Mouse (Mus musculus) megakaryocyte progenitor cell, adult 5-6 weeks (primary cell): ENCODE results near the gene Gprin2. TPM values are rescaled to one million over a fixed set of nuclear protein-coding genes. Genes with fewer than 3 reads are reported as not detected.

Experiments used
- ATAC-seq: replicated peaks from 2 replicates; pipeline ENCODE4 v1.8.0; 2016; ENCODE audit warnings: mild to moderate bottlenecking, moderate TSS enrichment, inconsistent platforms; ENCODE audit not compliant: poor library complexity
- total RNA-seq, 2 experiments: library from RNA; stranded (forward) in 1 of 2; stranded (reverse) in 1 of 2; fragments of 157-497, 149-512 nt in 1 of 2; fragments of 200-1000 nt in 1 of 2; gene quantifications; 2 replicates each; pipeline versions ENCODE4 v1.2.3 to v1.2.4; 2015 to 2017

Gprin2 gene
- total RNA-seq, 2 experiments from 2014 or later = not detected

DNA sequence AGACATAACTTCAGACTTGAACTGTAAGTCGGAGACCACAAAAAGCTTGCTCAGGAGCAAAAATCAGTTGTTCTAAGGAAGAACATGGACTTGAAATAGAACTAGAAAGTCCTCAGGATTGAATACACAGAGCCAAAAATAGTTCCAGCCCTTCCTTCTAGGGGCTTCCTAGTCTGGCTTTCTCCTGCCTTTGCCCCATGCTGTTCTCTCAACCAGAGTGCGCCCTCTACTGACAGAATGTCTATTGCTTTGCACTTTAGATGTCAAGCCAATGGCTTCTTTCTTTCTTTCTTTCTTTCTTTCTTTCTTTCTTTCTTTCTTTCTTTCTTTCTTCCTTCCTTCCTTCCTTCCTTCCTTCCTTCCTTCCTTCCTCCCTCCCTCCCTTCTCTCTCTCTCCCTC, 7.2 kb upstream of the Gprin2 start:
- peak; percentile 58; the same call in 1 of the 2 replicates for ATAC-seq

GRCm38 (mm10) chr14:34207996-34208395, 6.5 kb upstream of the Gprin2 start:
- no peak for ATAC-seq

GRCm38 (mm10) chr14:34200738-34201230, 669 bp downstream of the Gprin2 start:
- ATAC-seq = peak; percentile 29

- no peak for ATAC-seq
Measured at GRCm38 (mm10) chr14:34196706-34197105, 4.7 kb downstream of the Gprin2 start.

GRCm38 (mm10) chr14:34195466-34195865, 6.0 kb downstream of the Gprin2 start:
- ATAC-seq = no peak

DNA sequence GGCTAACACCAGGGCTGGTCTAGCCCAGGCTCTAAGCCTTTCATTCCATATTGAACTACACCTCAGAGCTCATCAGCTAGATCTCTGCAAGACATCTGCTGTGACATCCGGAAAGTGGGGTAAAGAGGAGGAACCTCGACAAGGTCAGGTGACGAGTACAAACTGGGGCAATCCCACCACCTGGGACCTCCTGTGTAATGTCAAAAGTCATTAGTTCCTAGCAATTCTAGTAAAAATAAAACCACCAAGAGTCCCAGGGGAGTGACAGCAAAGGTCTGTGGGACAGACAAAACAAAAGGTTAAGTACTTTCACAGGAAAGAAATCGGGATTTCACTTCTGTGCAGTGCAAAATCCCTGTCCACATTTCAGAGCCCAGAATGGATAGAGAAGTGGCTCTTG, 7.6 kb downstream of the Gprin2 start:
- no peak for ATAC-seq

GRCm38 (mm10) chr14:34190361-34190760, 11.1 kb downstream of the Gprin2 start:
- 0 out of 2 replicates have a peak, but pooled peaks have one; percentile 24 for ATAC-seq

DNA sequence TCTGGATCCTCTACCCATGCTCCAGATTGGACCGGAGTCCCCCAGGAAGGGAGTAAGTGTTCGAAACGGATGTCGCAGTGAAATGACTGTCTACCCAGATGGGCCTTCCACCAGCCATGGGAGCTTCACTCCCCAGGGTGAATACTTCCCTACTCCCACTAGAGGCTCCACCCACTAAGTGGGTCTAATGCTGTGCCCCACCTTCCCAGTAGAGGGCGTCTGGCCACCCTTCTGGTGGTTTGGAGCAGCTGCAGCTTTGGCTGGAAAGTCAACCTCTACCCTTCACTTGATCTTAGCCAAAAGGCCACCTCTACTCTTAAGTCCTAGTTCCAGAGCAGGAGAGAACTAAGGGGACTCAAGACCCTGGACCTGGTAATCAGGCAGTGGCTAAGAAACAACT, 12.8 kb downstream of the Gprin2 start:
- ATAC-seq = peak; percentile 96

DNA sequence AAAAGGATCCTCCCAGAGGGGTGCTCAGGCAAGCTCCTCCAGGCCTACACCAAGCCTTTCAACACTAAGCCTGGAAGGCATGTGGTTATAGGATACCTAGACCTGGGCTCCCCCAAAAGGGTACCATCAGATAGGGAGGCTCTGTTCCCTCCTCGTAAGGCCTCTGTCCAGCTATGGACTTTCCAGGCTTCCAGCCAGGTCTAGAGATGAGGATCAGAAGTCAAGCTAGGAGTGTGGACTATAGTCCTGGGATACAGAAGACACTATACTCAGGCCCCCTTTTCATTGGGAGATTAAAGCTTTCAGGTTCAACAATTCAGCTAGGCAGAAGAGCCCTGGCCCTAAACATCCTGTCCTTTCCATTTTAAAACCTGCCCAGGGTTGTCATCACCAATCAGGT, 18.4 kb downstream of the Gprin2 start:
- ATAC-seq = no peak

- ATAC-seq = no peak
Measured at GRCm38 (mm10) chr14:34179351-34179750, 22.1 kb downstream of the Gprin2 start.

DNA sequence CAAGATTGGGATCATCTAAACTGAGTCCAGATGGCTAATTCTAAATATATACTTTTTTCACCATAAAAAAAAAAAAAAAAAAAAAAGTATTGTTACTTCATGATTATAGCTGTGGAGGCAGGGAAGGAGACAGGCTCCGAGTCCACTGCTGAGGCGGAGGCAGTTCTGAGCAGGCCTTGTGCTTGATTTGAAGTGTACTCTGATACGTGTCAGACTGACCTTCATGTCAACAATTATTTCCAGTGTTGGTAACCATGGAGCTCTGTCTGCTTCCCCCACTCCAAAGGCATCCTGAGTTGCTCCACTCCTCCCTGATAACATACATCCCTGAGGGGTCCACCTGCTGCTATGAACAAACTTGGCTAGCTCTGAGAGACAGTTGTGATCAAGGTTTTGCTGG, 30.3 kb downstream of the Gprin2 start:
- ATAC-seq = no peak

- ATAC-seq = no peak
Measured at GRCm38 (mm10) chr14:34155752-34156151, 45.7 kb downstream of the Gprin2 start.

DNA sequence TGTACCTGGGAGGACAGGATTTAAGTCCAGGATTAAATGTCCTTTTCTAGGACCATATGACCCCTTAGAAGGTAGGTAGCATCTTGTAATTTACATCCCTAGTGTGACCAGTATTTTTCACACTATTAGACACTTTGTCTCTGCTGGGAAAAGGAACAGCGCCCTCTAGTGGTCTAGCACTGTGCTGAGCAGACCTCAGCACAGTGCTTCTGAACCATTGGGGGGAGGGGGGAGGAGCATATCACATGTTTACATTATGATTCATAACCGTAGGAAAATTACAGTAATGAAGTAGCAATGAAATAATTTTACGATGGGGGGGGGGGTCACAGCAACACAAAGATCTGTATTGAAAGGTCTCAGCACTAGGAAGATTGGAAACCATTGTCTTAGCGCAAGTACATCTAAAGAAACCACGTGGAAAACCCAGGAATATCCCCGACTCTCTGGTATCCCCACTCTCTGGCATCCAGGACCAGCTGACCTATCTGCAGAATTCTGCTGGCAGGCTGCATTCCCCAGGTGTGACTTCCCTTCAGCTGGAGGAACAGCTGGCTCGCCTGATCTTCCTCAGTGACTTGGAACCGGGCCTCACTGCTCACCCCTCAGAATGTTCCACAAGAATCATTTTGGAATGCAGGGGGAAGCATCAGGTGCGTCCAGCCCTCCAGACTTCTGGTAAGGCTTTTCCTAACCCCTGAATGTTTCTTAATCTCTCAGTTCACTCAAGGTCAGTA, 46.7 kb downstream of the Gprin2 start:
- ATAC-seq = peak; percentile 74

DNA sequence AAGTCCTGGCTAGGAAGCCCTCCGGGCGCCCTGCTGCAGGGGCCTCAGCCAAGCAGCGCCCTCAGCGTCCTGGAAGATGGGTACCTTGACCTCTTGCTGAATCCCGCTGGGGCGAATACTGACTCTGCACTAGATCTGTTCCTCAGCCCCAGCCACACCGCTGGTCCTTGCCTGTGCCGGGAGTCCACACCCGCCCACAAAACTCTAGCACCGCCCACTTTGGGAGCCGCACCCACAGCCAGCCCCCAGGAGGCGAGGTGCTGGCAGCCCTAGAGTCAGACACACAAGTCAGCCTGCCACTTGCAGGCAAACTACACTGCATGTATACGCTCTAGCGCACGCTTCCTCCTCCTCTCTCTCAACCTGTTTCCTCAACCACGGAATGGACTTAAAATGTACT, 49.1 kb downstream of the Gprin2 start, which contains the start of gene Npy4r:
TSS of gene Npy4r (minus strand) at position 148 of the 400 bp plus-strand sequence.
- ATAC-seq = peak; percentile 88

GRCm38 (mm10) chr14:34142915-34143314, 58.5 kb downstream of the Gprin2 start:
- ATAC-seq = no peak

GRCm38 (mm10) chr14:34142316-34142715, 59.1 kb downstream of the Gprin2 start:
- ATAC-seq = no peak

GRCm38 (mm10) chr14:34139671-34140664, 61.5 kb downstream of the Gprin2 start:
- no peak for ATAC-seq
